Mouse (Mus musculus) liver, embryonic 12.5 days (tissue): ENCODE results near the gene Cenpc1. TPM values are rescaled to one million over a fixed set of nuclear protein-coding genes. Genes with fewer than 3 reads are reported as not detected.
A peak's percentile ranks its signal among the peaks of the same experiment; 100 is the strongest.

Experiments
- ATAC-seq: fragments of 200-750 bp; cut with Nextera tagmentation; 2 replicates; pipeline ENCODE4 v1.8.0; 2017; ENCODE audit warnings: moderate number of reproducible peaks, mild to moderate bottlenecking, moderate library complexity
- H3K27ac ChIP-seq: fragments of 300-500 bp; sonication (generic); 2 replicates; pipeline ENCODE4 v1.5.1; 2016; ENCODE audit warnings: mild to moderate bottlenecking
- H3K27me3 ChIP-seq: fragments of 300-500 bp; sonication (generic); replicated peaks from 2 replicates; pipeline ENCODE4 v1.6.1; 2016; ENCODE audit warnings: mild to moderate bottlenecking, moderate library complexity
- H3K36me3 ChIP-seq: fragments of 300-500 bp; sonication (generic); 2 replicates; pipeline ENCODE4 v1.6.1; 2016; ENCODE audit warnings: mild to moderate bottlenecking, moderate library complexity
- H3K4me1 ChIP-seq: fragments of 300-500 bp; sonication (generic); 2 replicates; pipeline ENCODE4 v1.6.1; 2016
- H3K4me2 ChIP-seq: fragments of 300-500 bp; sonication (generic); 2 replicates; pipeline ENCODE4 v1.6.1; 2016; ENCODE audit warnings: mild to moderate bottlenecking, moderate library complexity
- H3K4me3 ChIP-seq: fragments of 300-500 bp; sonication (generic); 2 replicates; pipeline ENCODE4 v1.5.1; 2016; ENCODE audit warnings: mild to moderate bottlenecking, moderate library complexity
- H3K9ac ChIP-seq: fragments of 300-500 bp; sonication (generic); 2 replicates; pipeline ENCODE4 v1.6.1; 2016; ENCODE audit warnings: mild to moderate bottlenecking, moderate library complexity
- H3K9me3 ChIP-seq: fragments of 300-500 bp; sonication (generic); replicated peaks from 2 replicates; pipeline ENCODE4 v1.6.1; 2016; ENCODE audit warnings: mild to moderate bottlenecking, moderate library complexity
- WGBS: fragments of 180-500 bp; shearing (Covaris S2); methylation state at CpG from one replicate; pipeline ENCODE4 v1.1.7; 2016; ENCODE audit not compliant: insufficient replicate concordance; 5-methylcytosine and 5-hydroxymethylcytosine counted together
- polyA plus RNA-seq: library from polyadenylated mRNA; unstranded; fragments of >200 nt; fragmentation: Nextera tagmentation; extraction: Ambion mirVana; gene quantifications from 2 replicates; pipeline ENCODE4 v1.2.1, GENCODE M21; 2016

The Cenpc1 gene
- 21.1 and 21.8 TPM in 2 replicates for polyA plus RNA-seq

DNA sequence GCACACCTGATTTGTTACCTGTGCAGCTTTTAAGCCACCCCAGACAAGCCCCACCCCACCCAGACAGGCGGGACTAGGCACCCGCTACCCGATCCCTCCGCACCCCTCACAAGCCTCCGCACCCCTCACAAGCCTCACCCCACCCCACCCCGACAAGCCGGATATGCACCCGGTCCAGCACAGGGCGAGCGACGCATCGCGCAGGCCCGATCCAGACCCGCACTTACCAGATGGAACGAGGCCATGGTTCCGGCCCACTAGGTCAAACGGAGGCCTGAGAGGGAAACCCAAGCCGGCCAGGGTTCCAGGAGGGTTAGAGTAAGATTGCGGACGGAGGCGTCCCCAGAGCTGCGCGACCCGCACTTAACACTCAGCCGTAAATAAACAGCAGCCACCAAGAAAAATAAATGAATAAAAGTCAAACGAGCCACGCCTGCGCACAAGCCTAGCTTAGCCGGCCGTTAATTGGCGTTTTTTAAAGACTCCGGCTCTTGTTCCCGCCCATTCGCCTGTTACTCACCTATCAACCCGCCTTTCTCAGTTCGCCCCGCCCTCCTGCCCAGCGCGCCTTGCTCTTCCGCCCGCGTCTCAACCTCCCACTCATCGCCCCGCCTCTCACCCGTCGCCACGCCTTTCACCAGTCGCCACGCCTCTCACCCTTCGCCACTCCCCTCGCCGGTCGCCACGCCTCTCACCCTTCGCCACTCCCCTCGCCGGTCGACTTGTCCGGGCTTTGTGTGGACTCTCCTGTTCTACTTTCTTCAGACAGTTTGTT is at the start of gene Cenpc1:
TSS of gene Cenpc1 (minus strand) at position 483 of the 775 bp plus-strand sequence.
- Histone ChIP-seq H3K4me2 (peak within 1 kb of the TSS; percentile 85), H3K36me3 (0 out of 2 replicates have a peak, but pooled peaks cover 4% of the 10 kb centered on the region), H3K4me1 (peaks cover 41% of the 10 kb centered on the region), H3K9me3 (no peaks in the 10 kb centered on the region), H3K27me3 (no peaks in the 10 kb centered on the region), H3K9ac (peak within 1 kb of the TSS; percentile 78), H3K27ac (peak within 1 kb of the TSS; percentile 96), H3K4me3 (peak within 1 kb of the TSS; percentile 74)
- under 1% methylated on average over 60 of the region's 60 CpGs for WGBS
- peak; percentile 92 for ATAC-seq

- H3K27me3 ChIP-seq: no peaks in the 10 kb centered on the region
- no peak overlapping the region for H3K4me3 ChIP-seq
- no peak overlapping the region for H3K4me2 ChIP-seq
- 68% methylated on average over 1 of the region's 1 CpGs for WGBS
- H3K36me3 ChIP-seq: peaks cover 27% of the 10 kb centered on the region
- no peak overlapping the region for H3K9ac ChIP-seq
- H3K27ac ChIP-seq: no peak overlapping the region
- no peak for ATAC-seq
- no peaks in the 10 kb centered on the region for H3K4me1 ChIP-seq
- H3K9me3 ChIP-seq: no peaks in the 10 kb centered on the region
Measured at GRCm38 (mm10) chr5:86113997-86114396, 48.6 kb upstream of the Cenpc1 start.

GRCm38 (mm10) chr5:86113037-86113436 is 47.7 kb upstream of the Cenpc1 start:
- Histone ChIP-seq H3K4me3 (no peak overlapping the region), H3K36me3 (peaks cover 21% of the 10 kb centered on the region), H3K4me2 (no peak overlapping the region), H3K27me3 (no peaks in the 10 kb centered on the region), H3K27ac (no peak overlapping the region), H3K9me3 (no peaks in the 10 kb centered on the region), H3K9ac (no peak overlapping the region), H3K4me1 (no peaks in the 10 kb centered on the region)
- WGBS: 71% methylated on average over 2 of the region's 2 CpGs
- ATAC-seq: no peak

DNA sequence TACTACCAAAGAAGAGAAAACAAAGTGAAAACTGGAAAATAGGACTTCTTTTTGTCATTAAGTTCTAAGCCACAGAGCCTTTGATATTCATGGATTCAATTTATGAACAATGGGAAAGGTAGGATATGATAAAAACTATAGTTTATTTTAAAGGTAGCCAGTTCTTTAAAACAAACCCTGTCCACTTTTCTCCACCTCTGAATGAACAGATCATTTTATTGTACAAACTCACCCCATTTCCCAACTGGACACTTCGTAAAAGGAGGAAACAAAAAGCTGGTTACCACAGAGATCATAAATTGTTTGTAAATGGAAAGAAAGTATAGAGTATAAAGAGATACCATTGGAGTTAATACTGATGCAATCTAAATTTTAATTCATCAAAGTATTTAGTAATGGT is 45.7 kb upstream of the Cenpc1 start:
- no peak for ATAC-seq
- Histone ChIP-seq H3K4me2 (no peak overlapping the region), H3K9ac (no peak overlapping the region), H3K4me3 (no peak overlapping the region), H3K36me3 (peaks cover 21% of the 10 kb centered on the region), H3K9me3 (no peaks in the 10 kb centered on the region), H3K27ac (no peak overlapping the region), H3K27me3 (no peaks in the 10 kb centered on the region), H3K4me1 (no peaks in the 10 kb centered on the region)
- 70% methylated on average over 1 of the region's 1 CpGs for WGBS

DNA sequence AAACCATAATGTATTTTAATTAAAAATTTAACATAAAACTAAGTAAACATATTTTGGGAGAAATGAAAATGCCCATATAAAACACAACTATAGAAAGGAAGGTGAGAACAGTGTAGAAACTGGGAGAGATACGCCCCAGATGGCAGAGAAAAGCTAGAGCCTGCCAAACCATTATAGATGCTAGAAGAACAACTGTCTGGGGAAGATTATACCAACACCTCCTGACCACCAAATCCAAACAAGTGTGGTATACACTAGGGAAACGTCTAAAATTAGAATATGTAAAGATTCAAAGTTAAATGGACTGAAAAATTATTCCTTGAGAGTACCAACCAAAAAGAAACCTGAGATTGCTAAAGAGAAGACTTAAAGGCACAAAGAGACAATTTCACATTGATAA is 41.2 kb upstream of the Cenpc1 start:
- H3K27ac ChIP-seq: no peak overlapping the region
- H3K4me3 ChIP-seq: no peak overlapping the region
- H3K27me3 ChIP-seq: no peaks in the 10 kb centered on the region
- WGBS: 66% methylated on average over 2 of the region's 2 CpGs
- no peaks in the 10 kb centered on the region for H3K9me3 ChIP-seq
- peaks cover 10% of the 10 kb centered on the region for H3K36me3 ChIP-seq
- no peak overlapping the region for H3K9ac ChIP-seq
- no peak for ATAC-seq
- H3K4me2 ChIP-seq: no peak overlapping the region
- no peaks in the 10 kb centered on the region for H3K4me1 ChIP-seq

DNA sequence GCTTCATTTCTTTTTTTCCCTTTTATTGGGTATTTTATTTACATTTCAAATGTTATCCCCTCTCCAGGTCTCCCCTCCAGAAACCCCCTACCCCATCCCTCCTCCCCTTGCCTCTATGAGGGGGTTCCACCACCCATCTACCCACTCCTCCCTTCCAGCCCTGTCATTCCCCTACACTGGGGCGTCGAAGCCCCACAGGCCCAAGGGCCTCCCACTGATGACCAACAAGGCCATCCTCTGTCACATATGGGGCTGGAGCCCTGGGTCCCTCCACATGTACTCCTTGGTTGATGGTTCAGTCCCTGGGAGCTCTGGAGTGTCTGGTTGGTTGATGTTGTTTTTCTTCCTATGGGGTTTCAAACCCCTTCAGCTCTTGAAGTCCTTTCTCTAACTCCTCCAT is 36.8 kb upstream of the Cenpc1 start:
- H3K9me3 ChIP-seq: no peaks in the 10 kb centered on the region
- H3K36me3 ChIP-seq: no peaks in the 10 kb centered on the region
- H3K27me3 ChIP-seq: no peaks in the 10 kb centered on the region
- no peak overlapping the region for H3K9ac ChIP-seq
- no peak overlapping the region for H3K27ac ChIP-seq
- whole genome bisulfite sequencing: 84% methylated on average over 2 of the region's 2 CpGs
- no peak overlapping the region for H3K4me2 ChIP-seq
- no peak; the same call in 1 of the 2 replicates for ATAC-seq
- H3K4me3 ChIP-seq: no peak overlapping the region
- no peaks in the 10 kb centered on the region for H3K4me1 ChIP-seq

GRCm38 (mm10) chr5:86100621-86101020 is 35.2 kb upstream of the Cenpc1 start:
- no peak overlapping the region for H3K4me2 ChIP-seq
- WGBS: 44% methylated on average over 3 of the region's 3 CpGs

GRCm38 (mm10) chr5:86098988-86099387 is 33.6 kb upstream of the Cenpc1 start:
- H3K36me3 ChIP-seq: no peaks in the 10 kb centered on the region
- no peak overlapping the region for H3K4me2 ChIP-seq
- H3K4me3 ChIP-seq: no peak overlapping the region
- 42% methylated on average over 3 of the region's 3 CpGs for WGBS
- no peak overlapping the region for H3K9ac ChIP-seq
- H3K4me1 ChIP-seq: peaks cover 3% of the 10 kb centered on the region; the same call in 1 of the 2 replicates
- ATAC-seq: no peak
- no peaks in the 10 kb centered on the region for H3K9me3 ChIP-seq
- no peak overlapping the region for H3K27ac ChIP-seq
- H3K27me3 ChIP-seq: no peaks in the 10 kb centered on the region

More at GRCm38 (mm10) chr5:86100621-86101020, 35.2 kb upstream of the Cenpc1 start:
- no peak overlapping the region for H3K27ac ChIP-seq
- no peaks in the 10 kb centered on the region for H3K27me3 ChIP-seq
- H3K9me3 ChIP-seq: no peaks in the 10 kb centered on the region
- H3K4me3 ChIP-seq: no peak overlapping the region
- H3K4me1 ChIP-seq: no peaks in the 10 kb centered on the region
- no peak for ATAC-seq
- H3K9ac ChIP-seq: no peak overlapping the region
- H3K36me3 ChIP-seq: no peaks in the 10 kb centered on the region

DNA sequence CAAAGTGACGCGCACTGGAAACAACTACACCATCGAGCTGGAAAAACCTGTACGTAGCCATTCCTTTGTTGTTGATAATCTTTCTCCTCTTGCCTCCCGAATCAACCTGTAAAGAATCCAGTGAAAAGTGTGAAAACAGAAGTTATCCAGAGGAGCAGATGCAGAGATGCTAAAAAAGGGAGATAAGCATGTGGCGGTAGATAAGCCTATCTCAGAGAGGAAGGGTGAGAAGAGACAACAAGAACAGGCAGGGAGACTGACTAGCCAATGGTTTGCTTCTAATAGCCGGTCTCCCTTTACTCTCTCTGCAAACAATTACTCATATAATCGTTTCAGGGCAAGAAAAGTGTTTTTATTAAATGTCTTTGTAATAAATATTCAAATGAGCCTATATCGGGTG is 29.4 kb upstream of the Cenpc1 start:
- no peak for ATAC-seq

GRCm38 (mm10) chr5:86086751-86087150 is 21.4 kb upstream of the Cenpc1 start:
- WGBS: 44% methylated on average over 6 of the region's 6 CpGs
- no peaks in the 10 kb centered on the region for H3K36me3 ChIP-seq

More for the DNA sequence above, 29.4 kb upstream of the Cenpc1 start:
- no peak overlapping the region for H3K9ac ChIP-seq
- peaks cover 3% of the 10 kb centered on the region; the same call in 1 of the 2 replicates for H3K4me1 ChIP-seq
- no peak overlapping the region for H3K4me2 ChIP-seq
- H3K9me3 ChIP-seq: no peaks in the 10 kb centered on the region
- no peak overlapping the region for H3K27ac ChIP-seq
- no peaks in the 10 kb centered on the region for H3K36me3 ChIP-seq
- H3K27me3 ChIP-seq: no peaks in the 10 kb centered on the region
- no peak overlapping the region for H3K4me3 ChIP-seq
- WGBS: 43% methylated on average over 9 of the region's 9 CpGs

GRCm38 (mm10) chr5:86084979-86085378 is 19.6 kb upstream of the Cenpc1 start:
- Histone ChIP-seq H3K27me3 (no peaks in the 10 kb centered on the region), H3K4me2 (no peak overlapping the region), H3K4me1 (no peaks in the 10 kb centered on the region), H3K27ac (no peak overlapping the region), H3K4me3 (no peak overlapping the region), H3K9ac (no peak overlapping the region), H3K9me3 (no peaks in the 10 kb centered on the region), H3K36me3 (no peaks in the 10 kb centered on the region)
- WGBS: 55% methylated on average over 7 of the region's 7 CpGs
- no peak for ATAC-seq

More at GRCm38 (mm10) chr5:86086751-86087150, 21.4 kb upstream of the Cenpc1 start:
- H3K4me3 ChIP-seq: no peak overlapping the region
- no peaks in the 10 kb centered on the region for H3K4me1 ChIP-seq
- no peak overlapping the region for H3K9ac ChIP-seq
- no peak overlapping the region for H3K4me2 ChIP-seq
- no peaks in the 10 kb centered on the region for H3K9me3 ChIP-seq
- no peaks in the 10 kb centered on the region for H3K27me3 ChIP-seq
- H3K27ac ChIP-seq: no peak overlapping the region
- no peak for ATAC-seq

- H3K4me2 ChIP-seq: no peak overlapping the region
- H3K4me1 ChIP-seq: no peaks in the 10 kb centered on the region
- no peak overlapping the region for H3K27ac ChIP-seq
- H3K27me3 ChIP-seq: no peaks in the 10 kb centered on the region
- H3K36me3 ChIP-seq: no peaks in the 10 kb centered on the region
- H3K9ac ChIP-seq: no peak overlapping the region
- no peak overlapping the region for H3K4me3 ChIP-seq
- no peaks in the 10 kb centered on the region for H3K9me3 ChIP-seq
- ATAC-seq: no peak
- 70% methylated on average over 6 of the region's 6 CpGs for WGBS
Measured at GRCm38 (mm10) chr5:86083987-86084386, 18.6 kb upstream of the Cenpc1 start.
